Mouse (Mus musculus): ENCODE data around the gene Smg7. TPM values are rescaled to one million over a fixed set of nuclear protein-coding genes. Genes with fewer than 3 reads are reported as not detected.

Smg7 gene
- polyA plus RNA-seq, 1 experiment from 2014 or later, result 49.4 TPM

DNA sequence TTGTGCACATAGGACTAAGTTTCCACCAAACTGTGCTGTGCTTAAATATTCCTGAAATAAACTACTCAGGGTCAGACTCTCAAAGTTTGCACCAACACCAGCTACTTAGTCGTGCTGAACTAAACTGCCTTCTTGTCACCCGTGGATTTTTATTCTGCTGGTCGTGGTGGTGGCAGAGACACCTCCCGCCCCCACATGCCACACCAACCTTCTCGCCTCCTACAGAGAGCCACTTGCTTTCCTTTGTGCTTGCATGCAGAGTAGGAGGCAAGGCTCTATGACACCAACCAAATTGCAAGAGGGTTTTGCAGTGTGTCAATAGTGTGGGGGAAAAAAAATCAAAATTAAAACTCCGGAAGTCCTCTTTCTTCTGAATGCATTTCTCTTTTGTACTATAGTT is 82.9 kb downstream of the Smg7 start:
- WGBS, result 74% methylated on average over 6 of the region's 6 CpGs
- Histone ChIP-seq H3K4me2 (replicated peaks; ENCODE audit: low read depth, low read length) (no peak overlapping the region), H3K4me1 (replicated peaks; ENCODE audit: control insufficient read depth, insufficient read depth, low read length) (peaks cover 17% of the 10 kb centered on the region), H3K9ac (ENCODE audit: low read depth, low read length) (no peak overlapping the region), H3K4me3 (ENCODE audit: low read depth, low read length) (no peak overlapping the region), H3K36me3 (ENCODE audit: control insufficient read depth, insufficient read depth, low read length) (no peaks in the 10 kb centered on the region), H3K9me3 (ENCODE audit: control insufficient read depth, low read length) (no peaks in the 10 kb centered on the region), H3K27me3 (ENCODE audit: control insufficient read depth, insufficient read depth, low read length) (no peaks in the 10 kb centered on the region), H3K27ac (ENCODE audit: low read depth, low read length) (no peak overlapping the region)
- no peak for ATAC-seq (ENCODE audit: low FRiP score)
- DNase-seq (ENCODE audit: low spot score), result no peak

DNA sequence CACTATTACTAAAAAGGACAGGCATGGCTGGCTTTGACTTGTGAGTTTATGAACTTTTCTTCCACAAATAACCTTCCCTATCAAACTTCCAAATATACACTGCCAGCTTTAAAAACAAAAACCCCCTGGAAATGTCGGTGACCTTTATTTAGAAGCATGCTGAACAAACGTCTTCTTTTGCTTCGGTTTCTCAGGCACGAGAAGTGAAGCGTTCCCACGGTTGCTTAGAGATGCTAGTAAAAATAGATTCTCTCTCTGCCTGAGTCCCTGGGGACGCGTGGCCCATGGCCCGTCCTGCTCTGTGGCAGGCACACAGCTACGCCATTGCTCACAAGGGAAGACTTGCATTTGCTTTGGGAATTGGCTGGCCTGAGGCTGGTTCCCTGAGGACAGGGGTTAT is 84.7 kb downstream of the Smg7 start:
- DNase-seq (ENCODE audit: low spot score) (peak; percentile 64), ATAC-seq (ENCODE audit: low FRiP score) (peak; percentile 25; the same call in 1 of the 2 replicates)
- Histone ChIP-seq H3K9me3 (ENCODE audit: control insufficient read depth, low read length) (no peaks in the 10 kb centered on the region), H3K36me3 (ENCODE audit: control insufficient read depth, insufficient read depth, low read length) (no peaks in the 10 kb centered on the region), H3K9ac (ENCODE audit: low read depth, low read length) (no peak overlapping the region; the same call in 1 of the 2 replicates), H3K4me2 (replicated peaks; ENCODE audit: low read depth, low read length) (no peak overlapping the region), H3K27ac (ENCODE audit: low read depth, low read length) (peak overlapping the region; percentile 89), H3K4me1 (replicated peaks; ENCODE audit: control insufficient read depth, insufficient read depth, low read length) (peaks cover 17% of the 10 kb centered on the region), H3K27me3 (ENCODE audit: control insufficient read depth, insufficient read depth, low read length) (no peaks in the 10 kb centered on the region), H3K4me3 (ENCODE audit: low read depth, low read length) (no peak overlapping the region)
- WGBS, result 17% methylated on average over 10 of the region's 10 CpGs

DNA sequence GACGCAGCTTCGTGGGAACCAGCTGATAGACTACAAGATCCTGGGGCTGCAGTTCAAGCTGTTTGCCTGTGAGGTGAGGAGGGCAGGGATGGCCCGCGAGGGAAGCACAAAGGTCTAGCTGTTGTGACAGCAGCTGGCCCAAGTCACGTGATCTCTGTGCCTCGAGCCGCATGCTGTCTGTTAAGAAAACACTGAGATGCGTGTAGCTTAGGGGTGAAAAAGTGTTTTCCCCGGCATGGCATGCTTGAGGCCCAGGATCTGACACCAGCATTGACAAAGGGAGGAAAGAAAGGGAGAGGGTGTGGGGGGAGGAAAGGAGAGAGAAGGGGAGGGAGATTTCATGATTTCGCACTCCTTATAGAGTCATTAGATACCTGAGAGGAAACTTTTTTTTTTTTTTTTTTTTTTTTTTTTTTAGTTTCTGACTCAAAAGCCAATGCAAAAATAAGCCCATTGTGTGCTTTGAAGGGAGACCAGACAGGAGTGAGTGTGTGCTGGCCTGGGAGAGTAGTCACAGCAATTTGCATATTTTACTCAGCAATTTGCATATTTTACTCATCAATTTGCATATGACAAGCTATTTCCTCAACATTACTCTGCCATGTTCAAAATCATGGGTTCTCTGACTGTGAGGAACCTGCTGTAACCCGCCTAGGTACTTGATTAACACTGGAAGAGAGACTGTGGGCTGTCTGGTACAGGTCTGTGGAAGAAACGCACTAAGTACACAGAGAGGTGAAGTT is 85.2 kb downstream of the Smg7 start:
- Histone ChIP-seq H3K36me3 (ENCODE audit: control insufficient read depth, insufficient read depth, low read length) (no peaks in the 10 kb centered on the region), H3K4me1 (replicated peaks; ENCODE audit: control insufficient read depth, insufficient read depth, low read length) (peaks cover 17% of the 10 kb centered on the region), H3K27me3 (ENCODE audit: control insufficient read depth, insufficient read depth, low read length) (no peaks in the 10 kb centered on the region), H3K4me2 (replicated peaks; ENCODE audit: low read depth, low read length) (no peak overlapping the region), H3K4me3 (ENCODE audit: low read depth, low read length) (no peak overlapping the region), H3K9me3 (ENCODE audit: control insufficient read depth, low read length) (no peaks in the 10 kb centered on the region), H3K27ac (ENCODE audit: low read depth, low read length) (peak overlapping the region; percentile 89), H3K9ac (ENCODE audit: low read depth, low read length) (no peak overlapping the region)
- ATAC-seq (ENCODE audit: low FRiP score) (peak; percentile 73), DNase-seq (ENCODE audit: low spot score) (peak; percentile 76)
- WGBS, result 24% methylated on average over 12 of the region's 12 CpGs

DNA sequence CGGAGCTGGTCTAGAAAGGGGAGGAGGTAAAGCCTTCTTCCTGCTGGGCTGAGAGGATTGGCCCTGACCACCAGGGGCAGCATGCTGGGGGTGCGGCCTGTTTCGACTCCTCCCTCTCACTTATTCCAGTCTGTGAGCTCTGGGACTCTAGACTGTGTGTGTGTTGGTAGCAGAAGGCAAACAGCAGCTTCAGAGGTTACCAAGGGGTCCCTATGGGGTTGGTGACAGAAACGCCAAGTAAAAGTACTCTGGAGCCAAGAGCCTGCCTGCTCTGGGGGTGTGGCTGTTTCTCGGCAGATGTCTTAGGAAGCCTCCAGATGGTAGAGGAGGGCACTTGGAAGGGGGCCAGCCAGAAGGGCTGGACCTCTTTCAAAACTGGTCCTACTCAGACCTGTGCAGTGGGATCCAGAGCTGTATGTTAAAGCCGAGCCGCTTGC is 87.2 kb downstream of the Smg7 start:
- H3K27me3 ChIP-seq (ENCODE audit: control insufficient read depth, insufficient read depth, low read length), result no peaks in the 10 kb centered on the region
- peaks cover 17% of the 10 kb centered on the region for H3K4me1 ChIP-seq (replicated peaks; ENCODE audit: control insufficient read depth, insufficient read depth, low read length)
- H3K9ac ChIP-seq (ENCODE audit: low read depth, low read length), result no peak overlapping the region
- peak; percentile 75 for ATAC-seq (ENCODE audit: low FRiP score)
- peak overlapping the region; percentile 89 for H3K27ac ChIP-seq (ENCODE audit: low read depth, low read length)
- peak; percentile 75 for DNase-seq (ENCODE audit: low spot score)
- 28% methylated on average over 7 of the region's 7 CpGs for WGBS
- H3K4me2 ChIP-seq (replicated peaks; ENCODE audit: low read depth, low read length), result no peak overlapping the region
- no peaks in the 10 kb centered on the region for H3K9me3 ChIP-seq (ENCODE audit: control insufficient read depth, low read length)
- no peaks in the 10 kb centered on the region for H3K36me3 ChIP-seq (ENCODE audit: control insufficient read depth, insufficient read depth, low read length)
- H3K4me3 ChIP-seq (ENCODE audit: low read depth, low read length), result no peak overlapping the region

DNA sequence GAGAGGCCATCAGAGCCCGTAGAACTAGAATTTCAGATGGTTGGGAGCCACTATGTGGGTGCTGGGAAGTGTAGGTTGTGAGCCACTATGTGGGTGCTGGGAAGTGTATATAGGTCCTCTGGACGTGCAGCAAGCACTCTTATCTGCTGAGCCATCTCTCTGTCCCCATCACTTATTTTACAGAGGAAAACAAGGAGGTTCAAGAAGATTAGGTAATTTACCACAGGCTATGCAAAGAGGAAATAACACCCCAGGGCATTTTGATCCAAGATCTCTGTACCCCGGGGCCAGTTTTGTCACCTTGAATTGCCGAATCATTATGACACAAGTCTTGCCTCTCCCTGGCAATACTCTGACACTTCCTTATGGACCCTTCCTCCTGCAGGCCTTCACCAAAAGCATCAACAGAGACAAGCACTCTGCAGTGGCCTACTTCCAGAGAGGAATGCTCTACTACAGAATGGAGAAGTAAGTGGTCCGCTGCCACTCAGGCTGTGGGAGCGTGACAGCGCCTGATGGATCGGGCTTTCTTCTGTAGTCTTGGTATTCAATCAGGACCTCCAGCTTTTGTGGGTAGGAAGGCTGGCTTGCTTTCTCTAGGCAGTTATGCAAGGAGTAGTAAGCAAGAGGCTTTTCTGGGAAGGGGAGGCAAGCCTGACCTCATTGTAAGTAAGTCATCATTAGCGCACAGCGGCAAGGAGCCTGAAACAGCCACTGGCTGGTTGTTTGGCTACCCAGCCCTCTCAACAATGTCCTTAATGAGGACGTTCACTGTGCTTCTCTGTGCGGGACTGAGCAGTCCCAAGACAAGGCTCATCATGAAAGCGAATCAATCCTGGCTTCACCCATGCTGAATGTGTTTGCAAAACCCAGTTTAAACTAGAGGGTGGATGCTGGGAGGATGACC is 91.7 kb downstream of the Smg7 start:
- no peaks in the 10 kb centered on the region for H3K27me3 ChIP-seq (ENCODE audit: control insufficient read depth, insufficient read depth, low read length)
- H3K4me2 ChIP-seq (replicated peaks; ENCODE audit: low read depth, low read length), result no peak overlapping the region
- H3K4me1 ChIP-seq (replicated peaks; ENCODE audit: control insufficient read depth, insufficient read depth, low read length), result no peaks in the 10 kb centered on the region
- no peak overlapping the region for H3K4me3 ChIP-seq (ENCODE audit: low read depth, low read length)
- DNase-seq (ENCODE audit: low spot score) (no peak), ATAC-seq (ENCODE audit: low FRiP score) (no peak)
- 57% methylated on average over 13 of the region's 13 CpGs for WGBS
- H3K9ac ChIP-seq (ENCODE audit: low read depth, low read length), result no peak overlapping the region
- H3K9me3 ChIP-seq (ENCODE audit: control insufficient read depth, low read length), result no peaks in the 10 kb centered on the region
- peak overlapping the region; percentile 36; the same call in 1 of the 2 replicates for H3K27ac ChIP-seq (ENCODE audit: low read depth, low read length)
- H3K36me3 ChIP-seq (ENCODE audit: control insufficient read depth, insufficient read depth, low read length), result no peaks in the 10 kb centered on the region

DNA sequence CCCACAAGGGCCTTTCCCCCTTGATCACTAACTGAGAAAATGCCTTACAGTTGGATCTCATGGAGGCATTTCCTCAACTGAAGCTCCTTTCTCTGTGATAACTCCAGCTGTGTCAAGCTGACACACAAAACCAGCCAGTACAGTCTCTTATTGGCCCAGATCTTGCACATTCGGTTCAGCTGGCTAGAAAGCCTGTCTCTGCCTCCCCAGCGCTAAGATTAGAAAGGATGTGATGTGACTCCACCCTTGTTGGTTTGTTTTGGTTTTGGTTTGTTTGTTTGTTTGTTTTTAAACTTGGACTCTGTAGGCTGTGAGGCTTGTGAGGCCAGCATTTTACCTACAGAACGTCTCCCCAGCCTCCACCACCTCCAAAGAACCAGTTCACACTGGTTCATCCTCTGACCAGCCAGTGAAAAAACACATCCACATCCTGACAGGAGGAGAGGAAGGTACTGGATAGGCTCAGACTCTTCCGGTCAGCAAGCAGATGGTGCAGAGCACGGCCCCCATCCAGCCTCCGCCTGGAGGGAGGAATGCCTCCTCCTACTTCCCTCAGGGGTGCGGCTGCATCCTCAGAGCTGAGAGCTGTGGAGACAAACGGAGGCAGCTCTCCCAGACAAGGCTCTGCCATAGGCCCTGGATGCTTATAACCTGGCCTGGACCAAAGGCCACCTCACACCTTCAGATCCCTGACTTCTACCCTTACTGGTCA is 92.7 kb downstream of the Smg7 start:
- Histone ChIP-seq H3K4me2 (replicated peaks; ENCODE audit: low read depth, low read length) (no peak overlapping the region), H3K4me1 (replicated peaks; ENCODE audit: control insufficient read depth, insufficient read depth, low read length) (no peaks in the 10 kb centered on the region), H3K27ac (ENCODE audit: low read depth, low read length) (no peak overlapping the region), H3K4me3 (ENCODE audit: low read depth, low read length) (no peak overlapping the region), H3K27me3 (ENCODE audit: control insufficient read depth, insufficient read depth, low read length) (no peaks in the 10 kb centered on the region), H3K9me3 (ENCODE audit: control insufficient read depth, low read length) (no peaks in the 10 kb centered on the region), H3K9ac (ENCODE audit: low read depth, low read length) (no peak overlapping the region), H3K36me3 (ENCODE audit: control insufficient read depth, insufficient read depth, low read length) (no peaks in the 10 kb centered on the region)
- 0 out of 2 replicates have a peak, but pooled peaks have one; percentile 50 for ATAC-seq (ENCODE audit: low FRiP score)
- 28% methylated on average over 8 of the region's 8 CpGs for WGBS
- peak; percentile 38 for DNase-seq (ENCODE audit: low spot score)

DNA sequence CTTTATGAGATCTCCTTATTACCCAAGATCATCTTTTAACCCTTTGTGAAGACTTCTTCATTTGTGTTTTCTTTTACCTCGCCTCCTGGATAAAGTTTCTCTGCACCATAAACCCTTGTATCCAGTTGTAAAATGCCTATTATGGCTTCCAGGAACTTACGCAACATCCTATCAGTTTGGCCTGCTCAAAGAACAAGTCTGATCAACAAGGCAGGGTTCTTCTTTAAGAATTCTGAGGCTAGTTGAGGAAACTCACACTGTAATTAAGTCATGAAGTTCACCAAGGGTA is 94.1 kb downstream of the Smg7 start:
- no peaks in the 10 kb centered on the region for H3K27me3 ChIP-seq (ENCODE audit: control insufficient read depth, insufficient read depth, low read length)
- DNase-seq (ENCODE audit: low spot score), result no peak
- no peak overlapping the region for H3K27ac ChIP-seq (ENCODE audit: low read depth, low read length)
- H3K9ac ChIP-seq (ENCODE audit: low read depth, low read length), result no peak overlapping the region
- H3K4me1 ChIP-seq (replicated peaks; ENCODE audit: control insufficient read depth, insufficient read depth, low read length), result no peaks in the 10 kb centered on the region
- no peak overlapping the region for H3K4me3 ChIP-seq (ENCODE audit: low read depth, low read length)
- ATAC-seq (ENCODE audit: low FRiP score), result no peak
- no peak overlapping the region for H3K4me2 ChIP-seq (replicated peaks; ENCODE audit: low read depth, low read length)
- WGBS, result 98% methylated on average over 2 of the region's 2 CpGs
- no peaks in the 10 kb centered on the region for H3K9me3 ChIP-seq (ENCODE audit: control insufficient read depth, low read length)
- H3K36me3 ChIP-seq (ENCODE audit: control insufficient read depth, insufficient read depth, low read length), result no peaks in the 10 kb centered on the region

DNA sequence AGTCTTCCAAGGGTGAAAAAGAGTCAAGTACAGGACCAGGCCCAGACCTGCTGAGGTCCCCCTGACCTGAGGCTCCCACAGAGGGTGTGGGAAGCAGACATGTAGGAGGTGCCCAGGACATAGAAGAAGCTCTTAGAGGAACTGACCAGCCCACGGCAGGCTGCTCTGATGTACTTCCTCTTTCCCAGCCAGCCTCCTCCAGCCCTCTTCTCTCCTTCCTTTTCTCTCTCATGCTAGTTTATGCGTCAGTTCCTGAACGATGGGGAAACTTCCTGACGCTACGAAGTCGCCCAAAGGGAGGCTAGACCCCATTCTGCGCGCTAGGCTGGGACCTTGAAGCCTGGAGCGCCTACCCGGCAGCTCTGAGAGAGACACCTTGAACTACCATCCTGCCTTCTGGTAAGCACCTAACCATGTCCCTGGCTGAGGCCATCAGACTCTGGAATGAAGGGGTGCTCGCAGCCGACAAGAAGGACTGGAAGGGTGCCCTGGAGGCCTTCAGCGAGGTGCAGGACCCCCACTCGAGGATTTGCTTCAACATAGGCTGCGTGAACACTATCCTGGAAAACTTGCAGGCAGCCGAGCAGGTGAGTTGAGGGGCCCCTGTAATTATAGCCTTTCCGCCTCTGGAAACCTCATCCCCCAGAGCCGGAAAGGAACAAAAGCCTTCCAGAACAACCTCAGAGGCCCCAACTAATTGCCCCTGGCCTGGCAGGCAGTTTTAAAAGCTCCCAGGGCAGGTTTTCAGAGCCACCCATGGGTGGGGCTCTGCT is 94.6 kb downstream of the Smg7 start:
- no peaks in the 10 kb centered on the region for H3K36me3 ChIP-seq (ENCODE audit: control insufficient read depth, insufficient read depth, low read length)
- no peaks in the 10 kb centered on the region for H3K4me1 ChIP-seq (replicated peaks; ENCODE audit: control insufficient read depth, insufficient read depth, low read length)
- no peak for DNase-seq (ENCODE audit: low spot score)
- no peak overlapping the region for H3K4me3 ChIP-seq (ENCODE audit: low read depth, low read length)
- H3K4me2 ChIP-seq (replicated peaks; ENCODE audit: low read depth, low read length), result no peak overlapping the region
- no peak for ATAC-seq (ENCODE audit: low FRiP score)
- no peaks in the 10 kb centered on the region for H3K27me3 ChIP-seq (ENCODE audit: control insufficient read depth, insufficient read depth, low read length)
- H3K9ac ChIP-seq (ENCODE audit: low read depth, low read length), result no peak overlapping the region
- WGBS, result 78% methylated on average over 18 of the region's 18 CpGs
- no peak overlapping the region for H3K27ac ChIP-seq (ENCODE audit: low read depth, low read length)
- no peaks in the 10 kb centered on the region for H3K9me3 ChIP-seq (ENCODE audit: control insufficient read depth, low read length)

All from hindbrain, embryonic 11.5 days (tissue).